Mouse (Mus musculus) liver, embryonic 14.5 days (tissue): ENCODE data around the gene B3gnt2.

Experiments used
- CTCF ChIP-seq: IDR thresholded peaks from 2 replicates; pipeline ENCODE4 v1.5.1; 2016; ENCODE audit warnings: antibody characterized with exemption, low read depth, control low read depth
- EP300 ChIP-seq: IDR thresholded peaks from 2 replicates; pipeline ENCODE4 v1.6.1; 2016; ENCODE audit warnings: antibody characterized with exemption, low read depth

- TF ChIP-seq CTCF (0 out of 2 replicates have a peak, but pooled peaks have one; percentile 1), EP300 (no peak)
Measured at GRCm38 (mm10) chr11:22781190-22781589, 79.6 kb downstream of the B3gnt2 start.
